9 mouse cellular contexts compared by ENCODE assay signal in the genomic region with DNA sequence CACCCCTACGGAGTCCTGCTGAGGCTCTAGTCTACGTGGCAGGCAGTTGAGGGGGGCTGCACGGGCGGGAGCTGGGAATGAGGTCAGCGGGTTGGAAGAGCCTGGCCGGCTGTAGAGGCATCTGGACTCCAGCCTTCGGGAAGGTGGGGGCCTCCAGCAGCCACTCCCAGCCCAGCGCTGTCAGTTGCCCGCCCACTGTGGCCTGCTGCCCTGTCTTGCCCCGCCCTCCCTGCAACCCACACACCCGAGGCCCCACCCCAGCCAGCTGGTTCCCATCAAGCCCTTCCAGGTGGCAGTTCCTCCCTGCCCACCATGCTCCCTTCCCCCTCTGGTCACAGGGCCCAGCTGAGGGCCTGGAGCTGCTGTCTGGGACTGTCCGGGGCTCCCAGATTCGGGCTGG. TPM values are rescaled to one million over a fixed set of nuclear protein-coding genes. Genes with fewer than 3 reads are reported as not detected.
DNase-seq lines count a peak whose midpoint lies in the region; ATAC-seq lines count a peak whose summit lies in the region.
"Had no signal": no experiment of that assay in that cellular context is flagged by ENCODE, and none has a peak within 500 bp of the region (broad histone marks: within the 10 kb centered on the region; RNA-seq: fewer than 3 reads in every experiment).

No protein-coding gene starts in this region.

- no peaks in the 10 kb centered on the region for H3K36me3 ChIP-seq in embryonic facial prominence, embryonic 12.5 days
- H3K36me3 ChIP-seq in liver, embryonic 16.5 days (ENCODE audit: control insufficient read depth, insufficient read depth) = no peaks in the 10 kb centered on the region
- no peaks in the 10 kb centered on the region for H3K36me3 ChIP-seq in neural tube, embryonic 13.5 days

- H3K4me3 ChIP-seq in embryonic facial prominence, embryonic 12.5 days = no peak overlapping the region
- H3K4me3 ChIP-seq in liver, embryonic 16.5 days (ENCODE audit: low read depth, low read length) = no peak overlapping the region
- H3K4me3 ChIP-seq in neural tube, embryonic 13.5 days = no peak overlapping the region
- H3K4me3 ChIP-seq: erythroblast, embryonic 14.5 days had no signal

- H3K4me1 ChIP-seq in embryonic facial prominence, embryonic 12.5 days = peaks cover 48% of the 10 kb centered on the region
- peaks cover 7% of the 10 kb centered on the region; the same call in 1 of the 2 replicates for H3K4me1 ChIP-seq in liver, embryonic 16.5 days (ENCODE audit: control insufficient read depth, low read depth, low read length)
- H3K4me1 ChIP-seq in neural tube, embryonic 13.5 days (replicated peaks) = peaks cover 19% of the 10 kb centered on the region

- H3K9ac ChIP-seq in embryonic facial prominence, embryonic 12.5 days = no peak overlapping the region
- H3K9ac ChIP-seq in liver, embryonic 16.5 days (ENCODE audit: low read depth, low read length) = no peak overlapping the region
- no peak overlapping the region for H3K9ac ChIP-seq in neural tube, embryonic 13.5 days

- peak overlapping the region; percentile 94 for H3K27ac ChIP-seq in embryonic facial prominence, embryonic 12.5 days
- no peak overlapping the region for H3K27ac ChIP-seq in liver, embryonic 16.5 days (ENCODE audit: low read length)
- H3K27ac ChIP-seq in neural tube, embryonic 13.5 days (replicated peaks) = peak overlapping the region; percentile 65

- DNase-seq in cerebellum, postnatal 10 days = peak; percentile 83 to 91
- DNase-seq in cerebellum, adult 9-11 months = no peak
- DNase-seq in heart, adult 9 months (ENCODE audit: low spot score in 2 of 2) = peak; percentile 87 to 89
- peak; percentile 66 for DNase-seq in kidney, adult 11 months
- peak; percentile 78 for DNase-seq in urinary bladder, postnatal 25 days (ENCODE audit: low spot score)

- peak; percentile 77 for ATAC-seq in embryonic facial prominence, embryonic 12.5 days (ENCODE audit: insufficient number of reproducible peaks, insufficient read depth, low FRiP score, low TSS enrichment)
- peak; percentile 88 for ATAC-seq in liver, embryonic 16.5 days (ENCODE audit: low read depth)
- ATAC-seq in neural tube, embryonic 13.5 days (ENCODE audit: low read depth) = peak; percentile 86

- H3K27me3 ChIP-seq in embryonic facial prominence, embryonic 12.5 days = no peaks in the 10 kb centered on the region
- peaks cover 16% of the 10 kb centered on the region for H3K27me3 ChIP-seq in liver, embryonic 16.5 days (ENCODE audit: control insufficient read depth, insufficient read depth, low read depth, low read length)
- H3K27me3 ChIP-seq in neural tube, embryonic 13.5 days = peaks cover 26% of the 10 kb centered on the region

- peak overlapping the region; percentile 36 for H3K4me2 ChIP-seq in embryonic facial prominence, embryonic 12.5 days (replicated peaks)
- H3K4me2 ChIP-seq in liver, embryonic 16.5 days (ENCODE audit: low read depth, low read length) = no peak overlapping the region
- H3K4me2 ChIP-seq in neural tube, embryonic 13.5 days = peak overlapping the region; percentile 32

- H3K9me3 ChIP-seq in embryonic facial prominence, embryonic 12.5 days = no peaks in the 10 kb centered on the region
- H3K9me3 ChIP-seq in liver, embryonic 16.5 days (replicated peaks; ENCODE audit: control insufficient read depth, low read length) = no peaks in the 10 kb centered on the region
- no peaks in the 10 kb centered on the region for H3K9me3 ChIP-seq in neural tube, embryonic 13.5 days

- under 1% methylated on average over 12 of the region's 13 CpGs for WGBS in embryonic facial prominence, embryonic 12.5 days
- WGBS in liver, embryonic 16.5 days (ENCODE audit: insufficient replicate concordance) = 7% methylated on average over 13 of the region's 13 CpGs
- whole genome bisulfite sequencing in neural tube, embryonic 13.5 days = 3% methylated on average over 13 of the region's 13 CpGs

RNA-seq across cellular contexts. Expression of a gene that starts 7.2 kb away (rescaled TPM):
- 512 and 623 TPM in 2 replicates for polyA plus RNA-seq in embryonic facial prominence, embryonic 12.5 days (2016; fragmentation: Nextera tagmentation; extraction: Ambion mirVana)
- 65.0 and 89.1 TPM in 2 replicates for polyA plus RNA-seq in liver, embryonic 16.5 days (2015; fragmentation: Nextera tagmentation; extraction: Ambion mirVana)
- polyA plus RNA-seq in neural tube, embryonic 13.5 days (2015; fragmentation: Nextera tagmentation; extraction: Ambion mirVana) = 187 and 207 TPM in 2 replicates

RNA-seq across cellular contexts. Expression of a gene that starts 38.6 kb away (rescaled TPM):
- polyA plus RNA-seq in embryonic facial prominence, embryonic 12.5 days (2016; fragmentation: Nextera tagmentation; extraction: Ambion mirVana) = not detected in 2 replicates
- polyA plus RNA-seq in liver, embryonic 16.5 days (2015; fragmentation: Nextera tagmentation; extraction: Ambion mirVana) = not detected in 2 replicates
- not detected in 2 replicates for polyA plus RNA-seq in neural tube, embryonic 13.5 days (2015; fragmentation: Nextera tagmentation; extraction: Ambion mirVana)
- polyA plus RNA-seq: erythroblast, embryonic 14.5 days had no signal

RNA-seq across cellular contexts. Expression of a gene that starts 47.3 kb away (rescaled TPM):
- polyA plus RNA-seq in embryonic facial prominence, embryonic 12.5 days (2016; fragmentation: Nextera tagmentation; extraction: Ambion mirVana) = 1.5 and 1.8 TPM in 2 replicates
- polyA plus RNA-seq in liver, embryonic 16.5 days (2015; fragmentation: Nextera tagmentation; extraction: Ambion mirVana) = 0.86 and 0.96 TPM in 2 replicates
- 1.8 TPM in 1 of 2 replicates, not detected in the other for polyA plus RNA-seq in neural tube, embryonic 13.5 days (2015; fragmentation: Nextera tagmentation; extraction: Ambion mirVana)
- polyA plus RNA-seq: erythroblast, embryonic 14.5 days had no signal
